Mouse (Mus musculus) embryonic fibroblast, embryonic 13.5 days (primary cell): ENCODE data around the gene Phc1. TPM values are rescaled to one million over a fixed set of nuclear protein-coding genes. Genes with fewer than 3 reads are reported as not detected.
"Not testable (repeated sequence)": the region's sequence is repeated elsewhere in the genome, so short reads cannot be mapped to it uniquely, and the experiment has no call there.

Experiments
- H3K27ac ChIP-seq: 2 replicates; pipeline ENCODE4 v1.5.1; 2012; ENCODE audit warnings: low read length, control low read depth, inconsistent platforms; ENCODE audit not compliant: insufficient read depth
- H3K4me1 ChIP-seq: 2 replicates; pipeline ENCODE4 v1.6.1; 2011; ENCODE audit warnings: low read length; ENCODE audit not compliant: control insufficient read depth, insufficient read depth
- H3K4me3 ChIP-seq: 2 replicates; pipeline ENCODE4 v1.5.1; 2011; ENCODE audit warnings: mild to moderate bottlenecking, control low read depth, low read length; ENCODE audit not compliant: insufficient read depth
- CTCF ChIP-seq: IDR thresholded peaks from 2 replicates; pipeline ENCODE4 v1.5.1; 2011; ENCODE audit warnings: mild to moderate bottlenecking, control low read depth, low read length, moderate library complexity, borderline replicate concordance; ENCODE audit not compliant: insufficient read depth
- POLR2A ChIP-seq: IDR thresholded peaks from 2 replicates; pipeline ENCODE4 v1.6.1; 2011; ENCODE audit warnings: low read depth, mild to moderate bottlenecking, control low read depth, low read length, moderate library complexity
- polyA plus RNA-seq: library from polyadenylated mRNA; stranded (reverse); fragments of >200 nt; gene quantifications from 2 replicates; pipeline ENCODE4 v1.2.4, GENCODE M21; 2011; ENCODE audit warnings: low read depth; ENCODE audit not compliant: missing spikeins, insufficient read length

Gene Phc1
- polyA plus RNA-seq, 1 experiment: 32.0 TPM

DNA sequence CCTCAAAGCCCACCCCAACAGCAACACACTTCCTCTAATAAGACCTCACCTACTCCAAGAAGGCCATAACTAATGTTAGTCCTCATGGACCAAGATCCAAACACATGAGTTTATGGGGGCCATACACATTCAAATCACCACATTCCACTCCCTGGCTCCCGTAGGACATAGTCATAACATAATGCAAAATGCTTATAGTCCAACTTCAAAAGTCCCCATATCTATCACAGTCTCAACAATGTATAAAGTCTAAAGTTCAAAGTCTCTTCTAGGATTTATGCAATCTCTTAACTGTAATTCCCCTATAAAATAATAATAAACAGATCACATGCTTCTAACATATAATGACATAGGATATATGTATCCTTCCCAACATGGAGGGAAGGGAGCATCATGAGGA lies 16.7 kb upstream of the Phc1 start:
- TF ChIP-seq CTCF (no peak), POLR2A (no peak)
- Histone ChIP-seq H3K27ac (no peak overlapping the region), H3K4me3 (no peak overlapping the region), H3K4me1 (no peaks in the 10 kb centered on the region)

DNA sequence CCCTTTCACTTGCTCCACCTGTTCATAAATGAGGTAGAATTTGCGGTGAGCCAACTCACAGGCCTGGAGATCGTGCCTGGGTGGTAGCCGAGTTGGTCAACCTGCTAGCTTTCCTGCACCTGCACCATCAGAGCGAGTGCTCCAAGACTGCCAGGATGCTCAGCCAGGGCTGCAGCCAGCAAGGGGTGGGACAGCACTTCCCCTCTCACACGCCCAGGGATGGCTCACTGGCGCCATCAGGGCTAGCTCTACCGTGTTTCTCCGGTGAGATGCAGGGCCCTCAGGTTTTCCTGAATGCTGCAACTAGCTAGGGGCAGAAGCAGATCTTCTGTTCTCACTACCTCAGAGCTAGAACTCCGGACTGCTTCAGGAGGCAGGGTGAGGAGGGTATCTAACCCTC lies 15.5 kb upstream of the Phc1 start:
- Histone ChIP-seq H3K4me1 (no peaks in the 10 kb centered on the region), H3K27ac (no peak overlapping the region), H3K4me3 (no peak overlapping the region)
- TF ChIP-seq CTCF: no peak
- TF ChIP-seq POLR2A: no peak

DNA sequence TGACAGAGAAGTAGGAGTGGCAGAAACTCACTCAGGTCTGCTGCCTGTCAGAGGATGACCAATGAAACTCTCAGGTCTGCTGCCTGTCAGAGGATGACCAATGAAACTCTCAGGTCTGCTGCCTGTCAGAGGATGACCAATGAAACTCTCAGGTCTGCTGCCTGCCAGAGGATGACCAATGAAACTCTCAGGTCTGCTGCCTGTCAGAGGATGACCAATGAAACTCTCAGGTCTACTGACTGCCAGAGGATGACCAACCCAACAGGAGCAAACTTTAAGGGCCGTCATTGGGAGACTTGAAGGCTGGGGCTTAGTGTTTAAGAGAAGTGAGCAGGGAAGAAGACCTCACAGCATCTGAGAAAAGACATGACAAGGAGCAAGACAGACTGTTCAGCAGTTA lies 7.0 kb upstream of the Phc1 start:
- H3K4me3 ChIP-seq, H3K4me1 ChIP-seq, H3K27ac ChIP-seq: not testable (repeated sequence)

DNA sequence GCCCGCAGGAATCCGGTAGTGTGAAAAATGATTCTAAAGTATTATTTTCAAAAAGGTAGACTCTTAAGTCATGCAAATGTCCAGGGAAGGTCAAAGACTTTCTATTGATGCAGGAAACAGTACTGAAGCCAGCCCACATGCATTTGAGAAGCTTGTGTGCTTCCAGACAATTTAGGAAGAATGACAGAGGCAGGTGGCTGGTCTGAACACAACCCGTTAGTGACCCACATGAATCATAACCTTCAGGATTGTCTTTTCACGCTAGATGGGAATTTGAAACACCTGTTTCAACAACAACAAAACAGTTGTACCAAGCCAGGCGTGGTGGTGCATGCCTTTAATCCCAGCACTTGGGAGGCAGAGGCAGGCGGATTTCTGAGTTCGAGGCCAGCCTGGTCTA lies 6.0 kb upstream of the Phc1 start:
- H3K4me1 ChIP-seq: no peaks in the 10 kb centered on the region
- no peak overlapping the region for H3K27ac ChIP-seq
- H3K4me3 ChIP-seq: no peak overlapping the region
- no peak for TF ChIP-seq POLR2A
- no peak for TF ChIP-seq CTCF

DNA sequence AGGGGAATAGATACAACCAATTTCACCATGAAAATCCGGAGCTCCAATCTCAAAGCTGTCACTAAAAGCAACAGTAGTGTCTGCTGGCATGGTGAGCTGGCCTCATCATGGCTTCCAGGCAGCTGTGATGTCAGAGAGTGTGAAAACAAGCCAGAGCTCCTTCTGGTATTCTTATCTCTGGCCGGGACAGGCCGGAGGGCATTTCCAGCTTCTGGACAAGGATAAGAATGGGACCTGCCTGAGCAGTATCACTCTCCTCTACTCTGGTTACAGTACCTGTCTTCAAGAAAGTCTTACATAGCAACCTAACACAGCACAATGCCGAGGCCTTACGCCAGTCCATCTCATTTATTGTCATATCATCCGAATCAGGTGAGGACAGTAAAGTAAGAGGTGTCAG lies 5.4 kb upstream of the Phc1 start:
- TF ChIP-seq POLR2A: no peak
- no peak for TF ChIP-seq CTCF
- Histone ChIP-seq H3K4me1 (no peaks in the 10 kb centered on the region), H3K27ac (no peak overlapping the region), H3K4me3 (no peak overlapping the region)

DNA sequence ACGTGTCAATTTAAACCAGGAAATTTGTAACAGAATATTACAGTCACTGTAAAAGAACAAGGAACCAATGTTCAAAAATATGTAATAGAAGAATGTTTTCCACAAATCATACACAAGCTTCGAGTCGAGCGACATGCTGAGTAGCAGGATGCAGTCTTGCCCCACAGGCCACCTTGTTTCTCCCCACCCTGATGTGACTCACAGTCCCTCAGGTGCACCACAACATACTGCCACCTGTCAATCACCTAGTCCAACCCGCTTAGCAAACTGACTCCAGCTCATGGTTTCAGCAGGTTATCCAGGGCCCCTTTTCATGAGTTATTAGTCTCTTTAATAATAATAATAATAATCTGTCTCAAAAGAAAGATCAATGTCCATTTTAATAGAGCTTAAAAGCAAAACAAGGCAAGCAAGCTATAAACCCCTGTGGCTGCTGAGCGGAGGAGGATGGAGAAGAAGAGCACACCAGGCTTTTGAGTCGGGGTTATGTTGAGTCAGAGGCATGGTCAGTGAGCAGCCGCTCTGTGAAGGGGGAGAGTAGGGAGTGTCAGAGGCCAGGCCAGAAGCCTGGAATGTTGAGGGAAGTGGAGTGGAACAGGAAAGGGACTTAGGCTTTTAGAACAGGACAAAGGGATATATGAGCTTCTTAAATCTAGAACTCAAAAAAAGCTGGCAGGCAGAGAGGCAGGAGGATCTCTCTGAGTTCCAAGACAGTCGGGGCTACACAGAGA lies 4.2 kb upstream of the Phc1 start:
- Histone ChIP-seq H3K4me3 (no peak overlapping the region), H3K27ac (no peak overlapping the region), H3K4me1 (no peaks in the 10 kb centered on the region)
- TF ChIP-seq POLR2A (no peak), CTCF (no peak)

DNA sequence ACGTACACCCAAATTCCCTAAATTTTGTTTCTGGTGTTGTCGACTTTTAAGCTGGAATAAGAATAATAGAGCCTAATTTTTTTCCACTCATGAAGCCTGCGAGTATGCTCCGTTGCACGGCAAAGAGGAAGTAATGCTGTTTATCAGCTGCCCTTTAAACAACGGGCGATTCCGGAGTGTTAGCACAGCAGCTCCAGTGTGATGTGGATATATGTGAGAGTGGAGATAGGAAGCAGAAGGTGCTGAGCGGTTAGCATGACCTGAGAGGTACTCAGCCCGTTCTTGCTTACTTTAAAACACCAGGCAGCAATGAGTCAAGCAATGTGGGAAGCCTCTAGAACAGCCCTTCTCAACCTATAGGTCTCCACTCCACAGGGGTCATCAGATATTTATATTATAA lies 3.4 kb upstream of the Phc1 start:
- no peaks in the 10 kb centered on the region for H3K4me1 ChIP-seq
- TF ChIP-seq POLR2A: no peak
- TF ChIP-seq CTCF: no peak
- H3K27ac ChIP-seq: no peak overlapping the region
- no peak overlapping the region for H3K4me3 ChIP-seq

DNA sequence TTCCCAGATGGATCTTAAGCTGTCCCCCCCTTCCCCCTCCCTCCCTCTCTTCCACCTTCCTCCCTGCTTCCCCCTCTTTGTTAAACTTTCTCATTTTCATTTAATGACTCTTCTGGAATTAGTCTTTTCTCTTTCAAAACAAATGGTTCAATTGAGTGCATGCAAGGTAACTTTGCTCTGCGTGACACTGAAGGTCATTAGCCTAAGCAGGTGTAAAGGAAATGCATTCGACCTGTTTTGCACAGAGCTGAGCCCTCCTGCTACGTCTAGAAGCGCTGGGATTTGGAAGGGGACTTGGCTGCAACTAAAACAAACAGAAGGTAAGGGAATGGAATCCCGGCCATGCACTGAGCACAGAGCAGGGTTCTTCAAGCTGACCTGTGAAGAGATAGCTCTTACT lies 1.8 kb upstream of the Phc1 start:
- Histone ChIP-seq H3K4me3 (no peak overlapping the region), H3K27ac (no peak overlapping the region), H3K4me1 (no peaks in the 10 kb centered on the region; the same call in none of the 2 replicates)
- TF ChIP-seq CTCF (no peak), POLR2A (no peak)

DNA sequence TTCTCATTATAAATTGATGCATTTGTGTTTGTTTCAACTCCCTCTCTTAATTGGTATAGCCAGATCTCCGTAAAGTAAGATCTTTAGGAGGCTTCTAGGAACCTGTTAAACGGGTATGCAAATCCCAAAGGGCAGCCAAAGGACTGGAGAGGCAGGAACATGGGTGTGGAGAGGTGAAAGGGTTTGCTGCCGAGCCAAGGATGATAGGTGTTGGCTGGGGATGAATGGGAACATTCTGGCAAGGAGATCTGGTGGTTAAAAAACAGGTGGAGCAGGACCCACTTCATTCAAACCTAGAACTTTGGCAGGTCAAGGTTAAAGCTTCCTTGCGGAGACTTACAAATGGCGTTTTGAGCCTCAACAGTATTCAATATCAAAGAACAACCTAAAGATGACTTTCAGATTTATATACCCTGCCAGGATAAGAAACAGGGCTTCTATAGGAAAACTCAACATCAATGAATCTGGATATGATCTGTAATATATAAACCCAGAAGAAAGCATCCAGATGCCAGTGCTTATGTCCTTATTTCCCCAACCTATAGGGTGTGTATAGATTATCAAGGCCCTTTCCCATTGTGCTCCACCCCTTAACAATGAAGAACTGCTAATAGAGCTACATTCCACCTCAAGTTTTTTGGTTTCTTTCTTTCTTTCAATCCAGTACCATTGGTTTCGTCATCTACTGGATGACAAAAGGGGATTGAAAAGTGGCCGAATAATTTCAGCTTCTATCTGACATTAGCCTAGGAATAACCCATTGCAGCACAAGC lies 863 bp upstream of the Phc1 start:
- TF ChIP-seq POLR2A: no peak
- TF ChIP-seq CTCF: no peak
- H3K4me3 ChIP-seq: no peak overlapping the region
- no peak overlapping the region for H3K27ac ChIP-seq
- no peaks in the 10 kb centered on the region; the same call in none of the 2 replicates for H3K4me1 ChIP-seq

DNA sequence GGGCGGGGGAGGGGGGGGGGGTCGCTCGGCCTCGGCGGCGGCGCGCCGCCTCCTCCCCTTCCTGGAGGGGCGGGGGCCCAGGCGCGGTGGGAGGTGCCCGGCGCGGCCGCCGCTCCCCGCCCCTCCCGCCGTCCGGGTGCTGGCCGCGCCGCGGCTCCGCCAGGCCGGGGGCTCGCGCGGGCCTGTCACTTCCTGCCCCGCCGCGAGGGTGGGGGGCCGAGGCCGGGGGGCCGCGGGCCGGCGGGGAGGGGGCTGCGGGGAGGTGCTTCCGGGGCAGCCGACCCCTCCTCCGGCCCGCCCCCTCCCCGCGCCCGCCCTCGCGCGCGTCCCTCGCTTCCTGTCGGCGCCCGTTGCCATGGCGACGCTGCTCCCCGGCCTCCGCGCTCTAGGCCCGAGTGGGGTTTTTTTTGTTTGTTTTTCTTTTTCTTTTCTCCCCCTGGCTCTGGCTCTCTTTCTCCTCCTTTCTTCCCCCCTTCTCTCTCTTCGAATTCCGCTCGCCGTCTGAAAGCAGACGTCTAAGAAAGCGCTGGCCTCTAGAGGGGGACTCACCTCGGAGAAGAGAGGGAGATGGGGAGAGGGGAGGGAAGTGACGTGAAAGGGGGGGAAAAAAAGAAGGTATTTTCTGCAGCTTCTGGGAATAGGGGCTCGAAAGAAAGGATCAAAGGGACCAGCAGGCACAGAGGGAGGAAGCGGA lies 566 bp downstream of the Phc1 start:
- Histone ChIP-seq H3K4me1 (no peaks in the 10 kb centered on the region; the same call in none of the 2 replicates), H3K4me3 (peak overlapping the region; percentile 93), H3K27ac (peak overlapping the region; percentile 56)
- peak; percentile 11; the same call in 1 of the 2 replicates for TF ChIP-seq POLR2A
- TF ChIP-seq CTCF: no peak
